Mouse (Mus musculus) intestine, embryonic 16.5 days (tissue): ENCODE data around the gene Cntn5. TPM values are rescaled to one million over a fixed set of nuclear protein-coding genes. Genes with fewer than 3 reads are reported as not detected.

Experiments used
- ATAC-seq: fragments of 200-750 bp; cut with Nextera tagmentation; 2 replicates; pipeline ENCODE4 v1.8.0; 2017; ENCODE audit warnings: moderate TSS enrichment, moderate library complexity
- H3K27ac ChIP-seq: fragments of 300-500 bp; sonication (generic); 2 replicates; pipeline ENCODE4 v1.5.1; 2014; ENCODE audit warnings: mild to moderate bottlenecking, low read length
- H3K27me3 ChIP-seq: fragments of 300-500 bp; sonication (generic); replicated peaks from 2 replicates; pipeline ENCODE4 v1.6.1; 2014; ENCODE audit warnings: low read length, control low read depth, mixed read lengths; ENCODE audit not compliant: control insufficient read depth, insufficient read depth
- H3K36me3 ChIP-seq: fragments of 300-500 bp; sonication (generic); 2 replicates; pipeline ENCODE4 v1.6.1; 2014; ENCODE audit warnings: low read length, control low read depth; ENCODE audit not compliant: control insufficient read depth, insufficient read depth
- H3K4me1 ChIP-seq: fragments of 300-500 bp; sonication (generic); 2 replicates; pipeline ENCODE4 v1.6.1; 2014; ENCODE audit warnings: low read length, control low read depth, mixed read lengths; ENCODE audit not compliant: control insufficient read depth, insufficient read depth
- H3K4me2 ChIP-seq: fragments of 300-500 bp; sonication (generic); 2 replicates; pipeline ENCODE4 v1.6.1; 2014; ENCODE audit warnings: low read depth, low read length, control low read depth
- H3K4me3 ChIP-seq: fragments of 300-500 bp; sonication (generic); 2 replicates; pipeline ENCODE4 v1.5.1; 2014; ENCODE audit warnings: mild to moderate bottlenecking, low read length
- H3K9ac ChIP-seq: fragments of 300-500 bp; sonication (generic); 2 replicates; pipeline ENCODE4 v1.6.1; 2014; ENCODE audit warnings: low read depth, low read length
- H3K9me3 ChIP-seq: fragments of 300-500 bp; sonication (generic); 2 replicates; pipeline ENCODE4 v1.6.1; 2016; ENCODE audit warnings: low read length, control low read depth; ENCODE audit not compliant: control insufficient read depth
- WGBS: fragments of 180-500 bp; shearing (Covaris S2); extraction: QIAGEN DNeasy Blood & Tissue Kit; methylation state at CpG from one replicate; pipeline ENCODE4 v1.1.7; 2014; 5-methylcytosine and 5-hydroxymethylcytosine counted together
- polyA plus RNA-seq: library from polyadenylated mRNA; unstranded; fragments of >200 nt; fragmentation: Nextera tagmentation; extraction: Ambion mirVana; gene quantifications from 2 replicates; pipeline ENCODE4 v1.2.1, GENCODE M21; 2015

Gene Cntn5
- polyA plus RNA-seq, 1 experiment from 2014 or later: 0.40 TPM

DNA sequence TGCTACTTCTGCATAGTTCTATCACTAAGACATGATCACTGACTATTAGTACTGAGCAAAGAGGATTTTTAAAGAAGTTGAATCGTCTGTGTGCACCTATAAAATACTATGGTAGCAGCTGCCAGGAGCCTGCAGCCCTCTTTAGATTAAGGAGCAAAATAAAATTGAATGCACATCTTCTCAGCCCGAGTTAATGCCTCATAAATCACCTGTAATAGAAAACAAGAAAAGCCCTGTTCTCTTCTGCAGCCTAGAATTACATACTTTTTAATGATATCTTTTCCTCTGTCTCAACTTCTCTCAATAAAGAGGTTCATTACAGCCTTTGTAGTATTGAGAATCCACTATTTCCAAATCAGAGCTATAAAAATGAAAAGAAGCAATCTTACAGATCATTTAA, 109.5 kb downstream of the Cntn5 start:
- H3K4me2 ChIP-seq: no peak overlapping the region
- no peaks in the 10 kb centered on the region for H3K27me3 ChIP-seq
- H3K9me3 ChIP-seq: no peaks in the 10 kb centered on the region; the same call in 1 of the 2 replicates
- H3K4me3 ChIP-seq: no peak overlapping the region
- H3K4me1 ChIP-seq: no peaks in the 10 kb centered on the region
- no peaks in the 10 kb centered on the region for H3K36me3 ChIP-seq
- ATAC-seq: no peak
- no peak overlapping the region for H3K27ac ChIP-seq
- 67% methylated on average over 2 of the region's 2 CpGs for WGBS
- no peak overlapping the region for H3K9ac ChIP-seq

- WGBS: 86% methylated on average over 2 of the region's 2 CpGs
- Histone ChIP-seq H3K4me1 (no peaks in the 10 kb centered on the region), H3K9ac (no peak overlapping the region), H3K27me3 (no peaks in the 10 kb centered on the region), H3K36me3 (no peaks in the 10 kb centered on the region), H3K9me3 (no peaks in the 10 kb centered on the region), H3K4me3 (no peak overlapping the region), H3K27ac (no peak overlapping the region), H3K4me2 (no peak overlapping the region)
- no peak for ATAC-seq
Observed at GRCm38 (mm10) chr9:10731878-10732277, 172.7 kb downstream of the Cntn5 start.

DNA sequence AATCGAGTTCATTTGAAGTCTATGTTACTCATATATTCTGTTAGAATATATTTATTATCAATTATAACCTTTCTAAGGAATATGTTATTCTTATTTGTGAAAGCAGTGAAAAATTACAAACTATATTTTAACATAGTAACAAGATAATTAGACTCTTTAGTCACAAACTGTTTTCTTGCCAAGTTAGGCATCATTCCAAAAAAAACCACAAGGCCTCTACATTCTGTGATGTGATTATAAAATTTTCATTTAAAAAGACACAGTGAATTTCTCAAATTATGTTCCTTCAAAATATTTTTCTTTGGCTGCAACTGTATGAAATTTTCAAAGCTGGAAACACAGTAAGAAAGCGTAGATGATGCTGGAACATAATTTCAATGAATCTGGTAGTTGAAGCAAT, 180.4 kb downstream of the Cntn5 start:
- no peak overlapping the region for H3K9ac ChIP-seq
- WGBS: 76% methylated on average over 2 of the region's 2 CpGs
- no peak overlapping the region for H3K4me2 ChIP-seq
- no peak overlapping the region for H3K4me3 ChIP-seq
- no peaks in the 10 kb centered on the region for H3K36me3 ChIP-seq
- H3K27me3 ChIP-seq: no peaks in the 10 kb centered on the region
- no peak for ATAC-seq
- no peak overlapping the region for H3K27ac ChIP-seq
- no peaks in the 10 kb centered on the region for H3K9me3 ChIP-seq
- no peaks in the 10 kb centered on the region for H3K4me1 ChIP-seq

DNA sequence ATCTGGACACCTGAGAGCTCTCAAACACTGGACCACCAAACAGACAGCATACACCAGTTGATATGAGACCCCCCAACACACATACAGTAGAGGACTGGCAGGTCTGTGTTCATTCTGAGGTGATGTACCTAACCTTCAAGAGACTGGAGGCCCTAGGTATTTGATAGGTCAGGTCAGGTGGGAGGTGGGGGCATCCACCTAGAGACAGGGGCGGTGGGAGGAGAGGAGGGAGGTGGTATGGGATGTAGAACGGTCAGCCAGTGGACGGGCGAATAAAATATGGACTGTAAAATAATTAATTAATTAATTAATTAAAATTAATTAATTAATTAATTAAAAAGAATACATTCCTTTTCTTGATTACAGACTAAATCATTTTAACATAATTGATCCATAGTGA, 182.5 kb downstream of the Cntn5 start:
- no peaks in the 10 kb centered on the region for H3K27me3 ChIP-seq
- no peak overlapping the region for H3K27ac ChIP-seq
- H3K9me3 ChIP-seq: no peaks in the 10 kb centered on the region
- no peak overlapping the region for H3K4me3 ChIP-seq
- no peaks in the 10 kb centered on the region for H3K36me3 ChIP-seq
- no peaks in the 10 kb centered on the region for H3K4me1 ChIP-seq
- no peak overlapping the region for H3K4me2 ChIP-seq
- no peak overlapping the region for H3K9ac ChIP-seq
- no peak for ATAC-seq
- WGBS: 90% methylated on average over 4 of the region's 4 CpGs

GRCm38 (mm10) chr9:10718986-10719385, 185.6 kb downstream of the Cntn5 start:
- no peaks in the 10 kb centered on the region for H3K4me1 ChIP-seq
- WGBS: 57% methylated on average over 3 of the region's 3 CpGs

DNA sequence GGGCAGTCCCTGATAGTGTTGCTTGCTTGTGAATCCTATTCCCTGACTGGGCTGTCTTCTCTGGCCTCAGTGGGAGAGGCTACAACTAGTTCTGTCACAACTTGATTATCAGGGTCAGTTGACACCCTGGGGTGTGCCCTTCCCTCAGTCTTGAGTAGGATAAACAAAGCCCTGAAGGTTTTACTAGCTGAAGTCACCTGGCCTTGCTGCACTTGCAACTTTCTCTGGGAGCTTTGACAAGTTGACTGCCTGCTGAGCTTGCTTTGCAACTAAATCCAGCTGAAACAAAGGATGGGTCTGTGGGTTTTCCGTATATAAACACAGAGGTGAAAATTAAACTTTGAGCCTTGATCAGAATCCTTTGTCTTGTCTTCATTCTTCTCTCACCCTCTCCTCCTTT, 190.9 kb downstream of the Cntn5 start:
- 7% methylated on average over 1 of the region's 1 CpGs for WGBS

More at GRCm38 (mm10) chr9:10718986-10719385, 185.6 kb downstream of the Cntn5 start:
- ATAC-seq: no peak
- Histone ChIP-seq H3K9ac (no peak overlapping the region), H3K36me3 (no peaks in the 10 kb centered on the region), H3K27ac (no peak overlapping the region), H3K9me3 (no peaks in the 10 kb centered on the region), H3K4me2 (no peak overlapping the region), H3K27me3 (no peaks in the 10 kb centered on the region), H3K4me3 (no peak overlapping the region)

GRCm38 (mm10) chr9:10681646-10682045, 222.9 kb downstream of the Cntn5 start:
- Histone ChIP-seq H3K27me3 (no peaks in the 10 kb centered on the region), H3K4me3 (no peak overlapping the region), H3K27ac (no peak overlapping the region), H3K9ac (no peak overlapping the region), H3K36me3 (no peaks in the 10 kb centered on the region), H3K4me1 (no peaks in the 10 kb centered on the region), H3K4me2 (no peak overlapping the region), H3K9me3 (no peaks in the 10 kb centered on the region)
- no peak for ATAC-seq

More for the DNA sequence above, 190.9 kb downstream of the Cntn5 start:
- H3K27me3 ChIP-seq: no peaks in the 10 kb centered on the region
- ATAC-seq: no peak
- H3K4me3 ChIP-seq: no peak overlapping the region
- H3K4me1 ChIP-seq: no peaks in the 10 kb centered on the region
- H3K9ac ChIP-seq: no peak overlapping the region
- H3K36me3 ChIP-seq: no peaks in the 10 kb centered on the region
- H3K4me2 ChIP-seq: no peak overlapping the region
- H3K9me3 ChIP-seq: no peaks in the 10 kb centered on the region
- H3K27ac ChIP-seq: no peak overlapping the region

DNA sequence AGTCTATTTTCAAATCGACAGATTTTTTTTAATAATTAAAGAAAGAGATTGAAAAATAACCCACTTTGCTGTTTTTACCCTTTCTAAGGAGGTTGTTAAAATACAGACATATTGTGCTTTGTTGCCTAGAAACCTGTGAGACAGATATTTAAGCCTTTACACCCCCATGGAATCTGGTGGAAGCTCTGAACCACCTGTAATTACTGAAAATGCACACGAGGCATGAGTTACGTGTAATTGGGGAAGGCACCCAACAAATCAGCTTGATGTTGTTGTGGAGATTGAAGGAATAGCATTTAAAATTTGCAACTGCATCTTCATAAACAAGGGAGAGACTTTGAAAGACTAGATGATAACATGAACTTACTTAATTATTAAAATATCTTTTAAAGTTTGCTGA, 223.4 kb downstream of the Cntn5 start:
- Histone ChIP-seq H3K4me1 (no peaks in the 10 kb centered on the region), H3K36me3 (no peaks in the 10 kb centered on the region), H3K4me2 (no peak overlapping the region), H3K9ac (no peak overlapping the region), H3K27me3 (no peaks in the 10 kb centered on the region), H3K9me3 (no peaks in the 10 kb centered on the region), H3K4me3 (no peak overlapping the region), H3K27ac (no peak overlapping the region)
- no peak for ATAC-seq
- 83% methylated on average over 3 of the region's 3 CpGs for WGBS

DNA sequence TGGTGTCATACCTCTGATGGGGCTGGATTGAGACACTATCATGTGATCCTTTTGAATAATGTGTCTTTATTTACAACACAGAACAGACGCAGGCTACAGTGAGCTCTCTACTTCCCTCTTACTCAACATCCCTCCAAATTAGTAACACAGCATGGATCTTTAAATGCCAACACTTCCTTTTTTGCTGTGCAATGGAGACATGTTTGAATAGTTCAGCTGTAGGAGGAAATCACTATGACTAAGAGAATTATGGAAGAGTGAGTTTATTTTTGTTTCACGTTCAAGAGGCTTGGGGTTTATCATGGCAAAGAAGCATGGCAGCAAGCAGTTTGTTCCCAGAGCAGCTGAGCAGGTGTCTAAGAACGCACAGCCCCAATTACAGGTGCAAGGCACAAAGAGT, 235.9 kb downstream of the Cntn5 start:
- no peaks in the 10 kb centered on the region for H3K36me3 ChIP-seq
- 67% methylated on average over 3 of the region's 3 CpGs for WGBS
- no peaks in the 10 kb centered on the region for H3K9me3 ChIP-seq
- ATAC-seq: no peak
- no peaks in the 10 kb centered on the region for H3K4me1 ChIP-seq
- no peaks in the 10 kb centered on the region for H3K27me3 ChIP-seq
- H3K4me2 ChIP-seq: no peak overlapping the region
- H3K9ac ChIP-seq: no peak overlapping the region
- no peak overlapping the region for H3K4me3 ChIP-seq
- H3K27ac ChIP-seq: no peak overlapping the region

GRCm38 (mm10) chr9:10667438-10667837, 237.1 kb downstream of the Cntn5 start:
- Histone ChIP-seq H3K4me3 (no peak overlapping the region), H3K9ac (no peak overlapping the region), H3K4me2 (no peak overlapping the region), H3K27ac (no peak overlapping the region), H3K36me3 (no peaks in the 10 kb centered on the region), H3K9me3 (no peaks in the 10 kb centered on the region), H3K4me1 (no peaks in the 10 kb centered on the region), H3K27me3 (no peaks in the 10 kb centered on the region)
- 51% methylated on average over 4 of the region's 4 CpGs for WGBS
- no peak for ATAC-seq
